Mouse (Mus musculus): ENCODE measurements around the gene Zscan22.

- no peak for TF ChIP-seq CHD2 (IDR thresholded peaks at IDR 0.05; ENCODE audit: low read depth, low read length)
- no peak for TF ChIP-seq MAFK (IDR thresholded peaks at IDR 0.05; ENCODE audit: insufficient read depth, low read depth, low read length)
Observed at GRCm38 (mm10) chr7:12922729-12923128, 25.1 kb downstream of the Zscan22 start.

All from ES-E14 (cell line).